Mouse (Mus musculus) heart, postnatal 10 days (tissue): Measurements from ENCODE around the gene C87499. TPM values are rescaled to one million over a fixed set of nuclear protein-coding genes. Genes with fewer than 3 reads are reported as not detected.
A peak's percentile ranks its signal among the peaks of the same experiment; 100 is the strongest.

Source experiments
- DNase-seq, 2 experiments: peaks; one replicate each; pipeline ENCODE4 v3.0.0; 2021
- intact Hi-C: fragments of 180-260 bp; cut with DNase I; formaldehyde crosslinking; loops from one replicate; pipeline ENCODE4 v1.15.1; 2025
- total RNA-seq, 2 experiments: library from RNA; stranded (reverse); gene quantifications; 2 replicates each; pipeline ENCODE4 v1.2.3; 2021

Gene C87499
- total RNA-seq: not detected

DNA sequence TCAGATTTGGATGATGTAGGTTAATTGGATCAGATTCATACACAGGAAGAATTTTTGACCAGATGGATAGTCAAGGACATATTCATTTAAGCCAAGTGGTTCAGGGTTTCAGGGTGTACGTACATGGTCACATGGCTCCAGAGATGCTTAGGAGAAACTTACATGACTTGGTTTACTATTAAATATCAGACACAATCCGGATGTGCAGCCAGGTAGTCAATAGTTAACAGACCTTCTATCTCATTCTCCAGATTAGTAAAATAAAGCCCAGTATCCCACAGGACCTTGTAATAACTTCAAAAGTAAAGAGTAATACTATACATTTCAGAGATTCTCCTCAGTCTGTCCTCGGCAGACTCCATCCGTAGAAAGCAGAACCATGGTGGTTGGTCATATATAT, at the start of gene C87499:
C87499 (minus strand) TSS at position 101 of the 400 bp plus-strand sequence.
- intact Hi-C loops: no loop called here
- DNase-seq: no peak

DNA sequence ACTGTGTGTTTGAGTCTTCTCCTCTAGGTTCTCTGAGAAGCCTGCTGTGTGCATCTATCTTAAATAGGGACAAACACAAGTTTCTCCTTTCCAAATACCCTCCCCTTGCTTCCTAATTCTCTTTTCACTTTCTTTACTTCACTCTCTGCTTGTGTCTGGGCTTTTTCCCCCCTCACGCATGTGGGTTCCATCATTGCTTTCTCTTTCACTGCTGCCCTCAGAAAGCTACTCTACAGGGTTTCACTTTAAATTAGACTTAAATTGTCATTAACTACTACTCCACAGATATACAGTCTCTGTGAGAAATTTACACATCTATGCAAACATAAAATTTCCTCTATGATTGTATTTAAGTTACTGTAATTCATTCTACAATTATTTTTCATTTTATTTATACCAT, 49.6 kb upstream of the C87499 start, which contains the start of gene Ifna2:
Ifna2 (minus strand) TSS at position 101 of the 400 bp plus-strand sequence.
- DNase-seq: no peak
- intact Hi-C loops: loop anchor here (5.0 kb wide), 1 partner anchor 133 kb away; the partner anchor contains the start of genes Ifna11 and Ifna7

DNA sequence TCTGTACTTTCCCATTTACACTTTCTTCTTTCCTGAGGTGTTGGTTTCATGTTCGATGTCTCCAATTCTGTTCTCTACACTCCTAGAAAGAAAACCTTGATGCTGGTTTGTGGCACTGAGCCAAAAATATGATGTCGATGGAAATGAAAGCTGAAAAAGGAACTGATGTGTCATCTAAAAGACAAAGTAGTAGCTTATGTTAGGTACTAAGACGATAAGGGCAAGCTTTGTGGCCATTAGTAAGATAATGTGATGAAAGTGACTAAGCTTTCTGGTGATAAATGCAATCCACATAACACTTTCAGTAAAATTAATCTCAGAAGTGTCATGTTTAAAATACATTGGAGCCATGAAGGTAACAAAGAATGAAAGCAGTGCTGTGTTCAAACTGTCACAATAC, 47.1 kb upstream of the C87499 start:
- DNase-seq: no peak
- intact Hi-C loops: loop anchor here (5.0 kb wide), 1 partner anchor 136 kb away; the partner anchor contains the start of genes Ifna11 and Ifna7

DNA sequence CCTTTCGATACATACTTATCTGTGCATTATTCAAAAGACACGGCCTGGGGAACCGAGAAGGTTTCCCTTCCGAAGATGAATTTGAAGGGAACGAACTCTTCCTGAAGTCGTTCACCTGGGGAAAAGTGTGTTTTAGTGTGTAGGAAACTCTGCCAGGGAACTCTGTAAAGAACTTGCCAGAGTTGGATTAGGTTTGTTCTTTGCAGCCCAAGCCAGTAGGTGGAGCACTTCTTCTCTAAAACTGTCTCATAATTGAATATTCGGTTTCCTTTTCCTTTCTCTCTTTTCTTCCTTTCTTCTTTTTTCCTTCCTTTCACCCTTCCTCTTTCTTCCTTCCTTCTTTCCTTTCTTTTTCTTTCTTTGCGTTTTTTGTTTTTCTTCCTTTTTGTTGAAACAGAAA, 46.2 kb upstream of the C87499 start:
- intact Hi-C loops: loop anchor here (5.0 kb wide), 1 partner anchor 137 kb away; the partner anchor contains the start of genes Ifna11 and Ifna7
- peak; percentile 7 to 29 for DNase-seq

DNA sequence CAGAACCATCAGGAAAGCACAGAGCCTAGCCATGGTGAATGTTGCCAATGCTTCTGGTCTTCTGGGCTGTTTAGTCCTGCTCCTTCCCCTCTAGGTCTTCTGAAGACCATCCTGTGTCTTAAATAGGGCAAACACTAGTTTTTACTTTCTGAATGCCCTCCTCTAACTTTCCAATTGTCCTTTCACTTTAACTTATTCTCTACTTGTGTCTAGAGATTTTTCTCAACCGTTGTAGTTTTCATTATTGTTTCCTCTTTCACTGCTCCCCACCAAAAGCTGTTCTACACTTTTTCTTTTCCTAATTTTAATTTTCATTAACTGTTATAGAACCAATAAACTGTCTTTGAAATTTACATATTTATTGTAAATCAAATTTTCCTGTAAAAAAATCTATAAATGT, 42.6 kb upstream of the C87499 start, which contains the start of gene Ifna16:
Ifna16 (minus strand) TSS at position 101 of the 400 bp plus-strand sequence.
- intact Hi-C loops: no loop called here

DNA sequence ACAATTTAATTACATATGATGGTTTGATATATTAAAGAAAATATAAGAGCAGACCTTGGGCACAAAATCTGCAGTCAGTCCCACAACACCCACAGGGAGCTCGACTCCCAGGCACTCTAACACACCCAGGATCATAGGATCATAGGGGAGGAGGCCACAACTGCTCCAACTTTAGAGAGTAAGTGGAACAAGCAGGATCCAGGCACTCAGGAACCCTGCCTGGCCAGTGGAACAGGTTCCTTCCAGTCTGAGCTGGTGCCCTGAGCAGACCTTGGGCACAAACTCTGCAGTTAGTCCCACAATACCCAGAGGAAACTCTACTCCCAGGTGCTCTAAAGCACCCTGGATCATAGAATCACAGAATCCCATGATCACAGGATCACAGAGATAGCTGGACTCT, 21.2 kb upstream of the C87499 start:
- no peak for DNase-seq
- intact Hi-C loops: no loop called here

More for the DNA sequence above, 42.6 kb upstream of the C87499 start, which contains the start of gene Ifna16:
- no peak for DNase-seq

DNA sequence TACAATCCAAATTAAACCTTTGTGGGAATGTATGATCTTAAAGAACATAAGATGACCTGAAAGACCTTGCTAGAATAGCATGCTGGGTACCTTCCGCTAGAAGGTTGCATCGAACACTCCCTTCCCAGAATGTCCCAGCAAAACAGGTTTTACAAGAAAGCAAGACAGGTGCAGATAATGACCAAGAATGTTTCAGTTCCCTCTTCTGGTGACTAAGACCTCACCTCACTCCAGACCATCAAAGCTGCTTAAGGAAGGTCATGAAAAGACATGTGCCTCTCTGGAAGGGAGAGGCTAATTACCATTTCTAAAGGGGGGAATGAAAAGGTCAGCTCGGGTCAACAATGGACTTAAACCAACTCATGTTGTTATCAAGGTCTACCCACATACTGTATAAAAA, 19.4 kb upstream of the C87499 start:
- DNase-seq: no peak
- intact Hi-C loops: no loop called here

DNA sequence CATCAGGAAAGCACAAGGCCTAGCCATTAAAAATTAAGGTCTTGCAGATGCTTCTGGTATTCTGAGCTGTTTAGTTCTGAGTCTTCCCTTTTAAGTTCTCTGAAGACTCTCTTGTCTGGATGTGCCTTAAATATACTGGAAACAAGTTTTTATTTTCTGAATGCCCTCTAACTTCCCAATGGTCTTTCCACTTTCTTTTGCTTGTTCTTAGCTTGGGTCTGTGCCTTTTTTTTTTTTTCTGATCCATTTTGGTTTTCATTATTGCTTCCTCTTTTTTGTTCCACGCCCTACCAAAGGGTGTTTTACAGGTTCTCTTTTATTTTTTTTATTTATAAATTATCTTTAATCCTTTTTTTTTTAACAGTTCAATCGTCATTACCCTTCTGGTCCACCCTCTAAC, 10.1 kb upstream of the C87499 start, which contains the start of gene Ifna13:
Ifna13 (minus strand) TSS at position 101 of the 400 bp plus-strand sequence.
- DNase-seq: no peak
- intact Hi-C loops: loop anchor here (10.0 kb wide), 1 partner anchor 860 kb away; no protein-coding TSS in a partner anchor

DNA sequence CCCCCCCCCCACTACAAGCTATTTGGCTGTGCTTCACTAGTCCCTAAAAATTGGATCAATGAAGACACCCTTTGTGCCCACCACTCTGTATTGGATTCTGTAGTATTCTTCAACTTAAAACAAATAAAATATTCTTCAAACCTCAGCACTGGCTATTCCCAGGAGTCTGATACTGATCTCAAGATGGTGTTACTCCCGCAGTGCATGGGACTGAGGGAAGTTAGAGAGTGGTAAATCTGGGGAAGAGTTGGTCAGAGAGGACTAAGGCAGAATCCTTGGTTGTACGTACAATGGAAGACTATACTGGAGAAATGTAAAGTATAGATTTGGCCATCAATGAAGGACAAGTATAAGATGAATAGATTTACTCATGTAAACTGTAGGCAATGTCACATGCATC, 8.3 kb upstream of the C87499 start:
- intact Hi-C loops: loop anchor here (10.0 kb wide), 1 partner anchor 858 kb away; no protein-coding TSS in a partner anchor

DNA sequence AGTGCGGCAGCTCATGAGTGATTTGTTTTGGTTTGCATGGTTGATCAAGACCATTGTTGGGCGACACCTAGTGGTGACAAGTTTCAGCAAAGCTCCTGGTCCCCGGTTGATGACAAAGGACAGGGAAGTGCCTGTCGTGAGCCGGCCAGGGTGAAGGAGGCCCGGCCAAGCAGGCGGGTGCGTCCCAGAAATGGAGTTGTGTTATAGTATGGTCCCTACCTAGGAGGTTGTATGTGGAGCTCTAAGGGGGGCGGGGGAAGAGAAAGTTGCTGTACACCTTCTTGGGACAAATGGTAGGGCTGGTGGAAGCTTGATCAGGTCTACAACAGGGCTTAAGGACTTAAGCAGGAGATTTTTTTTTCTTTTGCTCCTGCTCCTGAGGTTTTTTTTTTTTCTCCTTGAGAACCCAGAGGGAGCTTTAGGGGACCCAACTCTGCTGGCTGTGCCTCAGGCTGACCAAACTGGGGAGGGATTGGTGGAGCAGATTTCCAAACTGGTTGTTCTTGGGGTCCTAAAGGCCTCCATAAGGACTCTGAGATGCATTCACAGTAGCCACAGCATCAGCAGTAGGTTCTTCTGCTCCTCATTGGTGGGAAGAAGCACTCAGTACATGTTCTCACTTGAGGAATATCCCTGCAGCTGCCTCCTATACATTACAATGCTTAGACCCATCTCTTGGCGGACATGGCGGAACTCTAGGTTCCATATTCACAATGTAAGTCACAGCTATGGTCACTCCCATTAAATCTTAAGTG, 7.0 kb upstream of the C87499 start:
- intact Hi-C loops: loop anchor here (2.0 to 10.0 kb wide), 2 partner anchors 90 to 856 kb away; no protein-coding TSS in a partner anchor
- peak; percentile 96 to 100 for DNase-seq

More for the DNA sequence above, 8.3 kb upstream of the C87499 start:
- no peak for DNase-seq

DNA sequence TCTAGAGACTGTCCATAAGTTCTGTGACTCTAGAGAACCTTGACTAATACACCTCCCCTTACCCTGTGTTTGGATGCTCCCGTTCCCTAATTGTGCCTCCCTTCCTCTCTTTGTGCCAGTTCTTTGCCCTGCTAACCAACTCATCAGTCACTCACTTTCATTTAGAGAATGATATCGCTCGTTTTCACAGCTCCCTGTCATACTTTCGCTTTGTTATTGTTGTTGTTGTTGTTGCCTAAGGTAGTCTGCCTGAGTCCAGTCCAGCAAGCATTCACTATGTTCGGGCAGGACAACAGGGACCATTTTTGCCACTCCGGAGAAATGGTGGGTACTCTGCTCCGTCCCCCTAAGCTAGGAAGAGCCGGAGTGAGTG, 6.5 kb upstream of the C87499 start:
- DNase-seq: no peak
- intact Hi-C loops: loop anchor here (2.0 to 10.0 kb wide), 2 partner anchors 90 to 856 kb away; no protein-coding TSS in a partner anchor

DNA sequence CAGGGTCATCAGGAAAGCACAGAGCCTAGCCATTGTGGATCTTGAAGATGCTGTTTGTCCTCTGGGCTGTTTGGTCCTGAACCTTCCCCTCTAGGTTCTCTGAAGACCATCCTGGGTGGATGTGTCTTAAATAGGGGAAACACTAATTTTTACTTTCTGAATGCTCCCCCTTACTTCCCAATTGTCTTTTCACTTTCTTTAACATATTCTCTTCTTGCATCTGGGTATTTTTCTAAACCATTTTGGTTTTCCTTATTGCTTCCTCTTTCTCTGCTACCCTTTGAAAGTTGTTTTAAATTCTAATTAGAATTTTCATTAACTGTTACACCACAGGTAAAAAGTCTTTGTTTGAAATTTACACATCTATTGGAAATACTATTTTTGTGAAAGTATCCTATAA, 30.9 kb downstream of the C87499 start, which contains the start of gene Ifna12:
Ifna12 (minus strand) TSS at position 101 of the 400 bp plus-strand sequence.
- intact Hi-C loops: no loop called here
- no peak for DNase-seq

DNA sequence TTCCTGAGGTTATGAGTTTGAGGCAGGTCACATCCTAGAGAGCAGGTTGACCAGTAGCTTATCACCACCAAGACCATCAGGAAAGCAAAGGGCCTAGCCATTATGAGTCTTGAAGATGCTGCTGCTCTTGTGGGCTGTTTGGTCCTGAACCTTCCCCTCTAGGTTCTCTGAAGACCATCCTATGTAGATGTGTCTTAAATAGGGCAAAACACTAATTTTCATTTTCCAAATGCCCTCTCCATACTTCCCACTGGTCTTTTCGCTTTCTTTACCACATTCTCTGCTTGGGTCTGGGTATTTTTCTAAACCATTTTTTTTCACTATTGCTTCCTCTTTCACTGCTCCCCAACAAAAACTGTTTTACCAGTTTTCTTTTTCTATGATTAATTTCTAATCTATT, 41.9 kb downstream of the C87499 start, which contains the start of gene Ifna9:
Ifna9 (minus strand) TSS at position 101 of the 400 bp plus-strand sequence.
- DNase-seq: no peak
- intact Hi-C loops: no loop called here

Other genes starting within 250 kb of the C87499 start
- 1 to 10 TPM; 4.9 to 6.0 TPM for gene Hacd4, start 195.5 kb downstream of the C87499 start, total RNA-seq
- gene Ifnb1, start 111.6 kb downstream of the C87499 start, total RNA-seq: not detected
- not detected for gene Ifna15, start 76.2 kb downstream of the C87499 start, total RNA-seq
- gene Ifna14, start 62.6 kb downstream of the C87499 start, total RNA-seq: not detected
- gene Ifna9, start 42.0 kb downstream of the C87499 start, total RNA-seq: not detected
- not detected for gene Ifna12, start 31.0 kb downstream of the C87499 start, total RNA-seq
- not detected for gene Ifna13, start 10.0 kb upstream of the C87499 start, total RNA-seq
- gene Ifna16, start 42.5 kb upstream of the C87499 start, total RNA-seq: not detected
- not detected for gene Ifna2, start 49.5 kb upstream of the C87499 start, total RNA-seq
- not detected for gene Ifnab, start 56.9 kb upstream of the C87499 start, total RNA-seq
- under 1 TPM; 0.50 TPM for gene Gm26566, start 87.4 kb upstream of the C87499 start, total RNA-seq
- gene Klhl9, start 88.1 kb upstream of the C87499 start, total RNA-seq: 10 to 100 TPM; 82.6 to 87.1 TPM
- gene Gm13271, start 120.5 kb upstream of the C87499 start, total RNA-seq: not detected
- not detected for gene Gm13283, start 125.7 kb upstream of the C87499 start, total RNA-seq
- gene Gm13290, start 139.4 kb upstream of the C87499 start, total RNA-seq: not detected
- not detected for gene Gm13289, start 142.5 kb upstream of the C87499 start, total RNA-seq
- not detected for gene Gm13272, start 145.4 kb upstream of the C87499 start, total RNA-seq
- not detected for gene Ifnz, start 147.7 kb upstream of the C87499 start, total RNA-seq
- gene Gm13276, start 151.3 kb upstream of the C87499 start, total RNA-seq: not detected
- gene Gm13277, start 154.2 kb upstream of the C87499 start, total RNA-seq: not detected
- not detected for gene Gm13278, start 157.1 kb upstream of the C87499 start, total RNA-seq
- not detected for gene Gm13275, start 160.1 kb upstream of the C87499 start, total RNA-seq
- gene Gm13279, start 163.0 kb upstream of the C87499 start, total RNA-seq: not detected
- gene Gm13285, start 165.3 kb upstream of the C87499 start, total RNA-seq: under 1 TPM; 0.31 to 0.40 TPM
- gene Gm13287, start 168.8 kb upstream of the C87499 start, total RNA-seq: not detected
- not detected for gene Gm13288, start 171.1 kb upstream of the C87499 start, total RNA-seq
- gene Ifna7, start 181.8 kb upstream of the C87499 start, total RNA-seq: not detected
- gene Ifna11, start 185.5 kb upstream of the C87499 start, total RNA-seq: not detected
- not detected for gene Ifna6, start 193.0 kb upstream of the C87499 start, total RNA-seq
- not detected for gene Ifna5, start 201.1 kb upstream of the C87499 start, total RNA-seq
- not detected for gene Ifna4, start 207.4 kb upstream of the C87499 start, total RNA-seq
- not detected for gene Ifna1, start 215.7 kb upstream of the C87499 start, total RNA-seq
- gene Ifne, start 245.8 kb upstream of the C87499 start, total RNA-seq: not detected